Mouse (Mus musculus): ENCODE results near the gene Mical3.
"Not testable (repeated sequence)": the region's sequence is repeated elsewhere in the genome, so short reads cannot be mapped to it uniquely, and the experiment has no call there.

The Mical3 gene

GRCm38 (mm10) chr6:120930450-120931306, 200.1 kb downstream of the Mical3 start:
- no peak for DNase-seq (ENCODE audit: low read depth)

- no peak for DNase-seq (ENCODE audit: low read depth)
Measured at GRCm38 (mm10) chr6:120929421-120929820, 201.4 kb downstream of the Mical3 start.

- peak; percentile 85 for DNase-seq (ENCODE audit: low read depth)
Measured at GRCm38 (mm10) chr6:120927765-120928164, 203.0 kb downstream of the Mical3 start.

DNA sequence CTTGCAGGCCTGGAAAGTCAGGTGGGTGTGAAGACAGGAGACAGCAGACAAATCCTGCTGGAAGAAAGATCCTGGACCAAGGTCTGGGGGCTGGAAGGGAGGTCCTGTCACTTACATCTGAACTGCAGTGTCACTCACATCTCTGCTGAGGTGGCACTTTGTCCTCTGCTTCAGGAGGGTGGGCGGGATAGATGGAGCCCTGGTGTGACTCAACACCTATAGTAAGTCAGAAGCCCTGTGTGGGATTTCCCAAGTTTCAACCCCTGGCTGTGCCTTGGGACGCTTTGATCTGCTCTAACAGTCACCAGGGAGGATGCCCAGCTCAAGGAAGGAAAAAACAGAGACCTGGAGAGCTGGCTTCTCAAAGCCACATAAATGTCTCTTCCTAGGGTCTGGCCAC, 203.9 kb downstream of the Mical3 start:
- peak; percentile 29 for DNase-seq (ENCODE audit: low read depth)

DNA sequence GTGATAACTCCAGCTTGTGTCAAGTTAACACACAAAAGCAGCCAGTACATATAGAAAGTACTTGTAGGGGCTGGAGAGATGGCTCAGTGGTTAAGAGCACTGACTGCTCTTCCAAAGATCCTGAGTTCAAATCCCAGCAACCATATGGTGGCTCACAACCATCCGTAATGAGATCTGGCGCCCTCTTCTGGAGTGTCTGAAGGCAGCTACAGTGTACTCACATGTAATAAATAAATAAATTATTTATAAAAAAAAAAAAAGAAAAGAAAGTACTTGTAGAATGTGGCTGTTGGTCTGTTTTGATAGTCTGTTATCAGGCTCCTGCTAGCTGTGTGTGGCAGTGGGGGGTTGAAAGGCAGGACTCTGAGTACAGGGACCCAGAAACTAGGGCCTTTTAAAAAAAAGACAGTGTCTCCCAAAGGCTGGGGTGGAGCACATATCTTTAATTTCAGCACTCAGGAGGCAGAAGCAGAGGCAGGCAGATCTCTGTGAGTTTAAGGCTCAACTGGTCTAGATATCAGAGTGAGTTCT, 205.9 kb downstream of the Mical3 start:
- not testable (repeated sequence) for DNase-seq (ENCODE audit: low read depth)

DNA sequence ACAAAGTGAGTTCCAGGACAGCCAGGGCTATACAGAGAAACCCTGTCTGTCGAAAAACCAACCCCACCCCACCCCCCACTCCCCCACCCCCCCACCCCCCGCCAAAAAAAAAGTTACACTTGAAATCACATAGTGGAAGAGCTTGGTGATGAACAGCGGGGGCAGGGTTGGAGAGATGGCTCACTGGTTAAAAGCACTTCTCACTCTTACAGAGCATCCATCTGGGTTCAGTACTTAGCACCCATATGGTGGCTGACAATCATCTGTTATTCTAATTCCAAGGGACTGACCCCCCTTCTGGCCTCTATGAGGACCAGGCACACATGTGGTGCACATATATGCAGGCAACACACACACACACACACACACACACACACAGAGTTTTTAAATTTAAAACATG, 212.8 kb downstream of the Mical3 start:
- DNase-seq (ENCODE audit: low read depth), result no peak

GRCm38 (mm10) chr6:120916972-120917881, 213.6 kb downstream of the Mical3 start:
- DNase-seq (ENCODE audit: low read depth), result peak; percentile 61

GRCm38 (mm10) chr6:120916074-120916971, 214.5 kb downstream of the Mical3 start, which contains the start of gene Bid:
Gene Bid (minus strand): TSS chr6:120916853.
- DNase-seq (ENCODE audit: low read depth), result peak; percentile 91

DNA sequence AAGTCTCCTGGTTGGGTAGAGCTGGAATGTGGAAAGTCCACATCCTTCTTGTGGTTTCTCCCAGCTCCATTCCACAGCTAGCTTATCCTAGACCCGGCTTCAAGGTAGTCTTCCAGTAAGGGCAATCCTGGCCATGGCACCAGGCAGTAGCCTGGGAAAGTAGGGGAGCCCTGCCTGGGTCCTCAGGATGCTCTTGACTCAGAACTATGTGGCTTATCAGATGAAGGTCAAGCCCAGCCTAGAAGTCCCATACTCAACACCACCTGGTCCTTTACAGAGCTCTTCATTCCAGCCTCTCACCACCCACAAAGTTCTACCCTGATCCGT, 215.2 kb downstream of the Mical3 start:
- DNase-seq (ENCODE audit: low read depth), result no peak

DNA sequence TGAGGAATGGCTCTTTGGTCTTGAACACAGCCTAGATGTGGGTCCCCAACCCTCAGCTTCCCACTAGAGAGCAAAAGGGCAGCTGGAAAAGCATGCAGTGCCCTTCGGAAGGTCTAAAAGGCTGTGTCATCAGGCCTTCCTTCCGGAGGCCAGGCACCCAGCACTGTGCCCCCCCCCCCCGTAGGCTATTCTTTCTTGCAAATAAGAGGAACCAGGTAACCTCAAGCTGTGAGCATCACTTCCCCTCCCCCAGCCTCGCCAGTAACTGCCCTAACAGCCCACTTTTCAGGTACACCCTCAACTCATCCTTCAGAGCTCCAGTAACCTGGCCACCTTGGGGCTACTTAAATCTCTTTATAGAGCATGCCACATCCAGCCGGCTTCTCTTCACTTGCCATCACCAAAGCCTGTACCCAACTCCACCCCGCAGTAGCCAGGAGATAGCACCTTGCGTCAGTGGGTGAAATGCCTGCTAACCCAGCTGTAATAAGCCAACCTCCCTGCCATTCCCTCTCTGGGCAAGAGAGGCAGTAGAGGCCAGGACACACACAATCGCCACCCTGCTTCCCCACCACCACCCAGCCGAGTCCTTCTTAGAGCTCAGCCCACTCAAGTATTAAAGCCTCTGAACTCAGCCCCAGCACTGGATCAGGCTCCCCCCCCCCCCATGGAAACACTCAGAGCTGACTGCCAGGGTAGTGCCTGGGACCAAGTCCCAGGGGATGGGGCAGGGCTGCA, 215.7 kb downstream of the Mical3 start:
- DNase-seq (ENCODE audit: low read depth), result peak; percentile 53

DNA sequence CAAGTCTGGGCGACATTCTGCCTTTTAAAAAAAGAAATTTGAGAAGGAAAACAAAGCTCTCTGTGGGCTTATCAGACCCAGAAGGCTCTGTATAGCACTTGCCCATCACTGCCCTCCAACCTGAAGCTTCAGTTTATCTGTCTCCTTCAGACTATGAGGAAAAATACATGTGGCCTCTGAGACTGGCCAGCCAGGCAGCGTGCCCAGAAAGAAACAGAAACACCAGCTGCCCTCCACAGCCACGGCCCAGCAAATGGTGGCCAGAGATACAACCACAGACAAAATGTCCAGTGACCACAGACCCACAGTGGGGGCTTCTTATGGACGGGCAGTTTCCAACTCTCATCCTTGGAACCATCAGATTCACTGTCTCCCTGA, 216.3 kb downstream of the Mical3 start:
- peak; percentile 31 for DNase-seq (ENCODE audit: low read depth)

DNA sequence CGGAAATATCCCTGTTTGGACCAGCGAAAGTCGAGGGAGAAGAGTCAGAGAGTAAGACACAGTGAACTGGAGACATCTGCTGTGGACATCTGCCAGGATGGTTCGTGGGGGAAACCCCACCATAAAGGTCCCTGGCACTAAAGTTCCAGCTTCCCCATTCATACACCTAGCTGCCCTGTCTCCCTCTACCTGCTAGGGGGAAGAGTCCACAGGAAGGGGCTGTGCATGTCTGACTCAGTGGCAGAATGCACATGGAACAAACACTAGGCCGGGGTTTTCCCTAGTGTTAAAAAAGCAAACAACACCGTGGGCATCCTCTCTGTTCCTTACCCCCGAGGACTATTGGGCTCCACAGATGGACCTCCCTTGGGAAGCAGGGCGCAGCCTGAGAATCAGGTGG, 217.0 kb downstream of the Mical3 start:
- no peak for DNase-seq (ENCODE audit: low read depth)

- peak; percentile 47 for DNase-seq (ENCODE audit: low read depth)
Measured at GRCm38 (mm10) chr6:120912931-120913330, 217.9 kb downstream of the Mical3 start.

DNA sequence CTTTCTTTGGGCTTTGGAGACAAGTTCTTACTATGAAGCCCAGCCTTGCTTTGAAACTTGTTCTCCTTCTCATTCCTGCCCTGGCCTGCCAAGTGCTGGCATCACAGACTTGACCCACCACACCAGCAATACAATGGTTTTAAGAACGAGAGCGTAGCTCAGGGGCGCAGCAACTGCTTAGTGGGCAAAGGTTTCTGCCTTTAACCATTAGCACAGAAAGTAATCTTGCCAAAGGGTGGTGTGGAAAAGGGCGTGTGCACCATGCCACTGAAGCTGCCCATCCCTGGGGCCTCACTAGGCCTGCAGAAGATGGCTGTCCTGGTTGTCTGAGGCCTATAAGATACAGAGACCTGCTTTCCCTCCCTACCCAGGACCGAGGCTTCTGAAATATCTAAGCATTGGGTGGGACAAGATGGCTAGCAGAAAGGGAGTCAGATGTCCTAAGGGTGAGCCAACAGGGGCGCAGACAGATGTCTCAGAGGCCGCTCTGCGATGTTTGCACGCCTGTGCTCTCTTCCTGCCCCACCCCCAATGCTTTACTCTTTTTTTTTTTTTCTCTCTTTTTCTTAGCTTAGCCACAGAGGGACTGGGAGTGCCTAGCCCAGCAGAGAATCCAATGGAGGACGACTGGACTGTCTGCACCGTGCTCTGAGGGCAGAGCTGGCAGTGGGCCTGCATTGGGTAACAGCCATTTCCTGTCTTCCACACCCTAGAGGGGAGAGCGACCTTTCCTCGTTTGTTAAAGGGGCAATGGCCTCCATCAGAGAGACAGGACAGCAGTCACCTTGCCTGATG, 219.4 kb downstream of the Mical3 start:
- peak; percentile 41 for DNase-seq (ENCODE audit: low read depth)

GRCm38 (mm10) chr6:120909501-120909900, 221.3 kb downstream of the Mical3 start:
- no peak for DNase-seq (ENCODE audit: low read depth)

DNA sequence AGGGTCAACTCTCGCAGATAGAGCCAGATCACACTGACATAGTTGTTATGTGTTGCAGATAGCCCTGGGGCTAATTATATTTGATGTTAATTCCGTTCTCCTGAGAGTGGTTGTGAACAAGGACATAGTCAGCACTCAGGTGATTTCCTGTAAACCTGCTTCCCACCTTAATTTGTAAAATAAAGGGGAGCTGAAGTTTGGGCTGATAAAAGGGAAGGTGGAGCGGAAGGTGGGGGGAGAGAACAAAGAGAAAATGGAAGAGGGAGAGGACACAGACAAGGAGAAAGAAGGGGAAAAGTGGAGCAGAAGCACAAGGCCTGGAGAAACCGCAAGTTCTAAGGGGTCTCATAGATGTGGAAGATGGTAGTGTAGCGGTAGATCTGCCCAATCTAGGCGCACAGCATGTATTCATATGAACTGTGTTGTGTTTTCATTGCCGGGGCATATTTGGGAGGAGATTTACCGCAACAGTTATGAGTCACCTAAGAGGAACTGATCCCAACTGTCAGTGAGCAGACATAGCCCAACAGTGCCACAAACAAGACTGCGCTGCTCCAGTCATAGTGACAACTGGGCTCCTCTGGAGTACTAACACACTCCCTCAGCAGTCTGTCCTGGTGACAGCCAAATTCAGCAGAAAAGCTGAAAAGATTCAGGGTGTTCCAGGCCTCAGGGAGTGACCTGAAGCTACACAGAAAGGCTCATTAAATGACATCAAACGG, 222.8 kb downstream of the Mical3 start:
- not testable (repeated sequence) for DNase-seq (ENCODE audit: low read depth)

GRCm38 (mm10) chr6:120906521-120906920, 224.3 kb downstream of the Mical3 start:
- no peak for DNase-seq (ENCODE audit: low read depth)

- no peak for DNase-seq (ENCODE audit: low read depth)
Measured at GRCm38 (mm10) chr6:120905111-120905510, 225.7 kb downstream of the Mical3 start.

GRCm38 (mm10) chr6:120903961-120904360, 226.8 kb downstream of the Mical3 start:
- no peak for DNase-seq (ENCODE audit: low read depth)
